Mouse (Mus musculus) heart, embryonic 14.5 days (tissue): ENCODE measurements around the gene Ice2. TPM values are rescaled to one million over a fixed set of nuclear protein-coding genes. Genes with fewer than 3 reads are reported as not detected.
A peak's percentile ranks its signal among the peaks of the same experiment; 100 is the strongest.

Experiments used
- ATAC-seq: fragments of 200-750 bp; cut with Nextera tagmentation; 2 replicates; pipeline ENCODE4 v1.8.0; 2017; ENCODE audit warnings: low read depth, moderate TSS enrichment; ENCODE audit not compliant: insufficient number of reproducible peaks, insufficient read depth, low FRiP score
- H3K27ac ChIP-seq, 2 experiments: fragments of 200-500 bp in 1 of 2; fragments of 300-500 bp in 1 of 2; sonication (generic) in 1 of 2; replicated peaks in 1 of 2; 2 replicates each; pipeline ENCODE4 v1.5.1; 2012 to 2014; ENCODE audit warnings: low read depth in 2 of 2, low read length in 2 of 2, control low read depth in 1 of 2, mild to moderate bottlenecking in 1 of 2, mixed read lengths in 1 of 2; ENCODE audit not compliant: control insufficient read depth in 1 of 2, insufficient read depth in 1 of 2
- H3K27me3 ChIP-seq: fragments of 300-500 bp; sonication (generic); 2 replicates; pipeline ENCODE4 v1.6.1; 2014; ENCODE audit warnings: mild to moderate bottlenecking, low read length, control low read depth; ENCODE audit not compliant: control insufficient read depth, insufficient read depth
- H3K36me3 ChIP-seq: fragments of 300-500 bp; sonication (generic); 2 replicates; pipeline ENCODE4 v1.6.1; 2014; ENCODE audit warnings: mild to moderate bottlenecking, control low read depth, low read length, mixed read lengths; ENCODE audit not compliant: control insufficient read depth, insufficient read depth
- H3K4me1 ChIP-seq, 2 experiments: fragments of 200-500 bp in 1 of 2; fragments of 300-500 bp in 1 of 2; sonication (generic) in 1 of 2; 2 replicates each; pipeline ENCODE4 v1.6.1; 2012 to 2014; ENCODE audit warnings: low read length in 2 of 2, control low read depth in 1 of 2, mixed read lengths in 1 of 2; ENCODE audit not compliant: control insufficient read depth in 2 of 2, insufficient read depth in 2 of 2
- H3K4me2 ChIP-seq: fragments of 300-500 bp; sonication (generic); 2 replicates; pipeline ENCODE4 v1.6.1; 2014; ENCODE audit warnings: mild to moderate bottlenecking, low read length
- H3K4me3 ChIP-seq, 2 experiments: fragments of 200-500 bp in 1 of 2; fragments of 300-500 bp in 1 of 2; sonication (generic) in 1 of 2; 2 replicates each; pipeline ENCODE4 v1.5.1; 2012 to 2014; ENCODE audit warnings: low read length in 2 of 2, mild to moderate bottlenecking in 2 of 2, control low read depth in 1 of 2, low read depth in 1 of 2, moderate library complexity in 1 of 2; ENCODE audit not compliant: control insufficient read depth in 1 of 2, insufficient read depth in 1 of 2
- H3K9ac ChIP-seq: fragments of 300-500 bp; sonication (generic); 2 replicates; pipeline ENCODE4 v1.6.1; 2014; ENCODE audit warnings: mild to moderate bottlenecking, low read length
- H3K9me3 ChIP-seq: fragments of 300-500 bp; sonication (generic); 2 replicates; pipeline ENCODE4 v1.6.1; 2016; ENCODE audit warnings: low read length, control low read depth; ENCODE audit not compliant: control insufficient read depth
- WGBS: fragments of 180-500 bp; shearing (Covaris S2); extraction: QIAGEN DNeasy Blood & Tissue Kit; methylation state at CpG from one replicate; pipeline ENCODE4 v1.1.7; 2014; 5-methylcytosine and 5-hydroxymethylcytosine counted together
- polyA plus RNA-seq: library from polyadenylated mRNA; unstranded; fragments of >200 nt; fragmentation: Nextera tagmentation; extraction: Ambion mirVana; gene quantifications from 2 replicates; pipeline ENCODE4 v1.2.1, GENCODE M21; 2014

The Ice2 gene
- polyA plus RNA-seq, 1 experiment from 2014 or later, result 13.9 TPM

DNA sequence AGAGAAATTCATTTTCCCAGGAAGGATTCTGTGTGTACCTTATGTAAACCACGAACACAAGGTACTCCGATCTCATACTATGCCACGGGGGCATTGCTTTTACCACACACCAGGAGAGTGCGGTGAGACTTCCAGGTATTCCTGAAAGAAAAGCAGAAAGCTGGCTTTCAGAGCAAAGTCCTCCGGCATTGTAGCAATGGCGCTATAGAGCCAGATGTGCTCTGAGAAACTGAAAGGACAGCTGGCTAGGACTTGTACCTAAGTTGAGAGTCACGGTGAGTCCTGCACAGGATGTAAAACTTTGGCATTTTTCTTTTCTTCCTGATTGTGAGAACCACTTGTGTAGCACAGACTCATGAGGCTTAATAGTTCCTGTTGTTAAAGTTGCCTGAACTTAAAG, 16.0 kb upstream of the Ice2 start:
- 67% methylated on average over 7 of the region's 7 CpGs for WGBS
- Histone ChIP-seq H3K27ac (no peak overlapping the region), H3K4me2 (no peak overlapping the region), H3K4me3 (no peak overlapping the region), H3K36me3 (no peaks in the 10 kb centered on the region), H3K9me3 (no peaks in the 10 kb centered on the region), H3K27me3 (no peaks in the 10 kb centered on the region), H3K4me1 (no peaks in the 10 kb centered on the region), H3K9ac (no peak overlapping the region)
- no peak for ATAC-seq

DNA sequence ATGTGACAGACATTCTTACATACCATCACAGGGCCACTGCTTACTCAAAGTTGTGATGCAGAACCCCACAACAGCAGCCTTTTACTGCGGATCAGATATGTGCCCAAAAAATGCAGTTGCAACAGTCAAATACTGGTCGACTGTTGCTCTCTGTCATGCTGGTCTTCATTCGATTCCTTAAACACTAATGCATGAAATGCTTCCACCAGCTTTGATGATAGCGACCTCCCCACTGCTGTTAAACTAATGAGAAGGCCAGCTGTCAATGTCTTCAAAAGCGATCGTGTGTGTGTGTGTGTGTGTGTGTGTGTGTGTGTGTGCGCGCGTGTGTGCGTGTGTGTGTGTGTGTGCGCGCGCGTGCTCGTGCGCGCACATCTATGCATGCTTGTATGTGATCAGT, 13.2 kb upstream of the Ice2 start:
- Histone ChIP-seq H3K27me3 (no peaks in the 10 kb centered on the region), H3K4me3 (no peak overlapping the region), H3K4me1 (no peaks in the 10 kb centered on the region), H3K36me3 (no peaks in the 10 kb centered on the region), H3K9me3 (no peaks in the 10 kb centered on the region), H3K4me2 (no peak overlapping the region), H3K9ac (no peak overlapping the region), H3K27ac (no peak overlapping the region)
- 88% methylated on average over 17 of the region's 17 CpGs for WGBS
- ATAC-seq, result no peak

DNA sequence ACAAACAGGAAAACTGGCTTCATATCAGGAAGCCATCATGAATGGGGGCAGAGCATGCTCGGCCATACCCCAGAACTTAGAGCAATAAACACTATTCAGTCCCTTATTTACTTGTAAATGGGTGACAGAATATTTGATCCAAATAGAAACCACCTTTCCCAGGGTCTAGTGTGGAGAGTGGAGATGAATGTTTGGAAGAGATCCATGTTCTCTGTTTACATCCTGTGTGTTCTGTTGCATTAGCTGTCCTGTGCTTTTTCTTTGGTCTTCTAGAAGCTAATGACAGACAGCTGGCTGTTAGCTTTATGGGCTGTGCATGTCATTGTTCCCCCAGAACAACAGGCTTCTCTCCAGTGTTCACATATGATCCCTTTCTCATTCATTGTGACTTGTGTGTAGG, 12.8 kb upstream of the Ice2 start:
- Histone ChIP-seq H3K36me3 (no peaks in the 10 kb centered on the region), H3K4me1 (no peaks in the 10 kb centered on the region), H3K27ac (no peak overlapping the region), H3K9ac (no peak overlapping the region), H3K4me2 (no peak overlapping the region), H3K9me3 (no peaks in the 10 kb centered on the region), H3K27me3 (no peaks in the 10 kb centered on the region), H3K4me3 (no peak overlapping the region)
- no peak for ATAC-seq
- 76% methylated on average over 1 of the region's 1 CpGs for WGBS

DNA sequence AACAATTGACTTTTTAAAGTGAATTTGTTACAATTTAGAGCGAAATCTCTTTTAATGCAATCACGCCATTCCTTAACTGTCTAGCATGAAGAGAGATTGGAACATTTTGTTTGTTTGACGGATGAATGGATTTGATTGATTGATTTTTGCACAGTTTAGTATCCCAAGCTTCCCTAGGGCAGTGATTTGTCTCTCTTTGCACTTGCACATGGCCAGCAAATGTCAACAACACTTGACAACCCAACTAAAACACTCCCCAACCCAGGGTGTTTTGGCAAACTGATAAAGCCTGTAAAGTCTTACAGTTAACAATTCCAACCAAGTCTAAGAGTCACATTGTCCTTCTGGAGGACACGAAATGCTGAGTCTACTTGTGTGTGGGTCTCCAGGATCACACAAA, 10.4 kb upstream of the Ice2 start:
- 76% methylated on average over 4 of the region's 4 CpGs for WGBS
- no peak overlapping the region for H3K27ac ChIP-seq
- no peak overlapping the region for H3K9ac ChIP-seq
- no peaks in the 10 kb centered on the region for H3K4me1 ChIP-seq
- H3K9me3 ChIP-seq, result no peaks in the 10 kb centered on the region
- ATAC-seq, result no peak
- H3K36me3 ChIP-seq, result no peaks in the 10 kb centered on the region
- no peak overlapping the region for H3K4me2 ChIP-seq
- H3K4me3 ChIP-seq, result no peak overlapping the region
- H3K27me3 ChIP-seq, result no peaks in the 10 kb centered on the region

DNA sequence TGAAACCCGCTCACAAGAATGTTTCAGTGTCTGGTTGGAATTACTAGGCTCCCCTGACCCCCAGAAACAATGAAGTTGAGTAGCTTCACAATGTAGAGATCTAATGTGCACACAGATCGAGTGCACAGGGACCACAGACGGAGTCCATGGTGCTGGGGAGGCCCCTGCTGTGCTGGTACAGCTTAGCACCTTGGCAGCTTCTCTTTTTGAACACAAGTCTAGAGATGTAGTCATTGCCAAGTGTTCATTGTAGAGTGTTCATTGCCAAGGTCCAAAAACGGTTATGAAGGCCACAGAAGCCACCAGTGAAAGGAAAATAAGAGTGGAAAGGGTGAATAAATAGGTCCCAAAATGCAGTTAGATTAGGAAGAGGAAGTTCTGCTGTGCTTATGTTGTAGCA, 7.1 kb upstream of the Ice2 start:
- no peak for ATAC-seq

DNA sequence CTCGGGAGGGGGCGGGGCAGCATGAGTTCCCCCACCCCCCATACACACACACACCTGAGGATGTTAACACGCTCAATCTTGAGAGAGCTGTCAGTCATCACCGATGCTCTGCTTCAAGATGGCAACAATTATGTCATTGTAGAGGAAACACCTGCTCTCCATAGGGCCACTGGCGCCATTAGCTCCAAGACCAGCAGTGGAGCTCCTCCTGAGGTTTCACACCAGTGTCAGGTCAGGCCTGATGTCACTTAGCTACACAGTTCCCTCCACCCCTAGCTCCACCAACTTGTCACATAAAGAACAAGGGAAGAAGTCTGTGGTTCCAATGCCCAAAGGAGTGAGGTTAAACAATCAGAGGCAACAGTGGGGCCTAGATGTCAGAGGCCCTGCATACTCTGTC, 3.5 kb upstream of the Ice2 start:
- H3K36me3 ChIP-seq, result no peaks in the 10 kb centered on the region
- no peak for ATAC-seq
- no peak overlapping the region for H3K27ac ChIP-seq
- H3K9ac ChIP-seq, result no peak overlapping the region
- H3K4me3 ChIP-seq, result no peak overlapping the region
- WGBS, result 86% methylated on average over 5 of the region's 5 CpGs
- H3K9me3 ChIP-seq, result no peaks in the 10 kb centered on the region
- peaks cover 0 to 8% of the 10 kb centered on the region in 2 experiments; a peak in 3 of 4 replicates for H3K4me1 ChIP-seq
- no peak overlapping the region for H3K4me2 ChIP-seq
- no peaks in the 10 kb centered on the region for H3K27me3 ChIP-seq

More for the DNA sequence above, 7.1 kb upstream of the Ice2 start:
- H3K4me2 ChIP-seq, result no peak overlapping the region
- no peaks in the 10 kb centered on the region for H3K9me3 ChIP-seq
- H3K27ac ChIP-seq, result no peak overlapping the region
- no peaks in the 10 kb centered on the region for H3K4me1 ChIP-seq
- H3K27me3 ChIP-seq, result no peaks in the 10 kb centered on the region
- no peak overlapping the region for H3K9ac ChIP-seq
- no peak overlapping the region for H3K4me3 ChIP-seq
- 78% methylated on average over 4 of the region's 4 CpGs for WGBS
- no peaks in the 10 kb centered on the region for H3K36me3 ChIP-seq

DNA sequence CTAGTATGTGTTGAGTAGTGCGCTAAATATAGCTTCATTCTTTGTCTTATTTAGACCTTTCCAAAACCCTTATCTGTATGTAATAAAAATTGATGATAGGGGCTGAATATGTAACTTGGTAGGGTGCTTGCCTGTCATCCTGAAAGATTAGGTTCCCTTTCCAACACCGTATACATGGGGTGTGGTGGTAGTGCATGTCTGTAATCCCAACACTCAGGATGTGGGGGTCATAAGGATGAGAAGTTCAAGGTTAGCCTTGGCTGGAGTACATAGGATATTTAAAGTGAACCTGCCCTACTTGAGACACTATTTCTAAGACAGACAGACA, 310 bp upstream of the Ice2 start:
- ATAC-seq, result no peak
- 52% methylated on average over 2 of the region's 2 CpGs for WGBS

DNA sequence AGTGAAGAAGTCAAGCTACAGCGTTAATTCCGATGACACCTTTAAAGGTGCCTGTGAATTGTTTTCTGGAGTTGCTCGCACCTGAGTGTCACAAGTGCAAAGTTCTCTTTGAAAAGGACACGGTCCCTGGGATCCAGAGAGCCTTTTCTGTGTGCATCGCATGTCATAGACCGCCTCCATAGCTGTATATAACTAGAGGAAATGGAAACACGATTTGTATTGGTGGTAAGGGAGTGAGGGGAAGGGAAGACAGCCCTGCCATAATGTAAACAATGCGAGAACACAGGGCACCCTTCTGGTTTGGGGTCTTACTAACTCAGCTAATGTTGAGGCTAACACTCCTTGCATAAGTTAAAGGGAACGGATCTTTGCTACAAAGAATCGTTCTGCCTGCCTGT, 746 bp downstream of the Ice2 start:
- H3K27me3 ChIP-seq, result no peaks in the 10 kb centered on the region
- H3K9me3 ChIP-seq, result no peaks in the 10 kb centered on the region
- ATAC-seq, result no peak
- 18% methylated on average over 10 of the region's 10 CpGs for WGBS
- H3K4me3 ChIP-seq, result peak overlapping the region; percentile 70 to 94
- H3K4me2 ChIP-seq, result peak overlapping the region; percentile 93
- H3K4me1 ChIP-seq, result peaks cover 0 to 8% of the 10 kb centered on the region in 2 experiments; a peak in 3 of 4 replicates
- H3K36me3 ChIP-seq, result peaks cover 14% of the 10 kb centered on the region
- peak overlapping the region; percentile 89 for H3K9ac ChIP-seq
- H3K27ac ChIP-seq, result peak overlapping the region; percentile 92 to 97

More for the DNA sequence above, 310 bp upstream of the Ice2 start:
- H3K4me3 ChIP-seq, result peak overlapping the region; percentile 70 to 94
- peaks cover 14% of the 10 kb centered on the region for H3K36me3 ChIP-seq
- peak overlapping the region; percentile 93 for H3K4me2 ChIP-seq
- peak overlapping the region; percentile 89 for H3K9ac ChIP-seq
- peaks cover 0 to 8% of the 10 kb centered on the region in 2 experiments; a peak in 3 of 4 replicates for H3K4me1 ChIP-seq
- peak overlapping the region; percentile 92 to 97 for H3K27ac ChIP-seq
- H3K27me3 ChIP-seq, result no peaks in the 10 kb centered on the region
- H3K9me3 ChIP-seq, result no peaks in the 10 kb centered on the region
